Mouse (Mus musculus): ENCODE measurements at regions not wholly inside any gene's neighbourhood (a gene's known extent, or its start where the extent isn't known, plus 50 kb on each side); places are given as distances from the start of the nearest gene placed in this dataset.

GRCm38 (mm10) chr13:99056432-99057292 is 72.3 kb upstream of the 1700024P04Rik start:
- no peak for ATAC-seq

- ATAC-seq, result no peak
Measured at GRCm38 (mm10) chr13:99055609-99056321, 71.4 kb upstream of the 1700024P04Rik start.

- no peak for ATAC-seq
Measured at GRCm38 (mm10) chr13:99052076-99052475, 67.7 kb upstream of the 1700024P04Rik start.

- no peak for ATAC-seq
Measured at GRCm38 (mm10) chr13:99049699-99050098, 65.3 kb upstream of the 1700024P04Rik start.

GRCm38 (mm10) chr13:99048651-99049100 is 64.3 kb upstream of the 1700024P04Rik start:
- ATAC-seq, result no peak

GRCm38 (mm10) chr13:99047219-99047618 is 62.9 kb upstream of the 1700024P04Rik start:
- no peak for ATAC-seq

GRCm38 (mm10) chr13:99046737-99047136 is 62.4 kb upstream of the 1700024P04Rik start:
- ATAC-seq, result no peak

- ATAC-seq, result no peak
Measured at GRCm38 (mm10) chr13:99042086-99042485, 57.7 kb upstream of the 1700024P04Rik start.

GRCm38 (mm10) chr13:99041256-99041655 is 56.9 kb upstream of the 1700024P04Rik start:
- no peak for ATAC-seq

GRCm38 (mm10) chr13:99040846-99041245 is 56.5 kb upstream of the 1700024P04Rik start:
- ATAC-seq, result no peak

- ATAC-seq, result no peak
Measured at GRCm38 (mm10) chr13:99040171-99040570, 55.8 kb upstream of the 1700024P04Rik start.

- no peak for ATAC-seq
Measured at GRCm38 (mm10) chr13:99039063-99039385, 54.7 kb upstream of the 1700024P04Rik start.

- ATAC-seq, result no peak
Measured at GRCm38 (mm10) chr13:99038198-99039062, 54.1 kb upstream of the 1700024P04Rik start.

- no peak for ATAC-seq
Measured at GRCm38 (mm10) chr13:99037131-99037530, 52.8 kb upstream of the 1700024P04Rik start.
